Mouse (Mus musculus) spleen, adult 2 months (tissue): ENCODE data around the gene Stim1.

Source experiments
- CTCF ChIP-seq: fragments of 200-500 bp; IDR thresholded peaks from 2 replicates; pipeline ENCODE4 v1.5.1; 2011; ENCODE audit warnings: mild to moderate bottlenecking, inconsistent platforms; ENCODE audit not compliant: insufficient read depth, insufficient read length, insufficient replicate concordance; ENCODE audit errors: extremely low read depth
- POLR2A ChIP-seq: fragments of 200-500 bp; IDR thresholded peaks from 2 replicates; pipeline ENCODE4 v1.6.1; 2011; ENCODE audit warnings: low read depth, low read length, inconsistent platforms

- no peak for TF ChIP-seq CTCF
- TF ChIP-seq POLR2A, result no peak
Observed at GRCm38 (mm10) chr7:102244782-102245535, 22.6 kb upstream of the Stim1 start.
